Mouse (Mus musculus) ovary, adult 2 months (tissue): ENCODE measurements around the gene Def6. TPM values are rescaled to one million over a fixed set of nuclear protein-coding genes. Genes with fewer than 3 reads are reported as not detected.

Source experiments
- polyA plus RNA-seq: library from polyadenylated mRNA; depleted of rRNA; stranded (reverse); fragments of >200 nt; gene quantifications from 2 replicates; pipeline ENCODE4 v1.2.3, GENCODE M21; 2012; rRNA removed

The Def6 gene
- 5.3 and 7.1 TPM in 2 replicates for polyA plus RNA-seq

GRCm38 (mm10) chr17:28207591-28208313 is at the start of gene Def6:
Gene Def6 (plus strand): TSS chr17:28207778.

GRCm38 (mm10) chr17:28176775-28177539 is 30.6 kb upstream of the Def6 start, which contains the start of gene Zfp523:
Gene Zfp523 (plus strand): TSS chr17:28177129.

GRCm38 (mm10) chr17:28232475-28233060 is 25.0 kb downstream of the Def6 start, which contains the start of gene Ppard:
Gene Ppard (plus strand): TSS chr17:28232700.

Other genes with a start within 250 kb of the Def6 start
- 6.3 and 10.4 TPM in 2 replicates for gene Tcp11, start 127.1 kb upstream of the Def6 start, polyA plus RNA-seq
- 3.4 and 4.3 TPM in 2 replicates for gene Scube3, start 65.6 kb upstream of the Def6 start, polyA plus RNA-seq
- gene Zfp523, start 30.6 kb upstream of the Def6 start, polyA plus RNA-seq, result 166 and 193 TPM in 2 replicates
- 36.5 and 40.0 TPM in 2 replicates for gene Ppard, start 24.9 kb downstream of the Def6 start, polyA plus RNA-seq
- 28.9 and 31.7 TPM in 2 replicates for gene Fance, start 105.7 kb downstream of the Def6 start, polyA plus RNA-seq
- gene Rpl10a, start 120.7 kb downstream of the Def6 start, polyA plus RNA-seq, result 4,084 and 8,432 TPM in 2 replicates
- gene Tead3, start 143.0 kb downstream of the Def6 start, polyA plus RNA-seq, result 34.2 and 40.1 TPM in 2 replicates
- 3.7 and 4.1 TPM in 2 replicates for gene Tulp1, start 157.4 kb downstream of the Def6 start, polyA plus RNA-seq